Mouse (Mus musculus) brain, embryonic 14.5 days (tissue): ENCODE measurements around the gene Rbms1.

ENCODE experiments used
- CTCF ChIP-seq: fragments of 200-500 bp; IDR thresholded peaks from 2 replicates; pipeline ENCODE4 v1.5.1; 2012; ENCODE audit warnings: inconsistent platforms, mild to moderate bottlenecking, moderate library complexity, borderline replicate concordance; ENCODE audit not compliant: insufficient read depth, insufficient read length; ENCODE audit errors: extremely low read depth
- POLR2A ChIP-seq: fragments of 200-500 bp; IDR thresholded peaks from 2 replicates; pipeline ENCODE4 v1.6.1; 2012; ENCODE audit warnings: mild to moderate bottlenecking, inconsistent platforms, borderline replicate concordance; ENCODE audit not compliant: poor library complexity, insufficient read depth, insufficient read length, severe bottlenecking; ENCODE audit errors: extremely low read depth

GRCm38 (mm10) chr2:60792506-60792905 lies 170.5 kb downstream of the Rbms1 start:
- TF ChIP-seq CTCF (no peak), POLR2A (no peak)
